Mouse (Mus musculus) cerebellum, postnatal 36 days (tissue): Measurements from ENCODE around the gene Gm9913.

Experiments
- DNase-seq, 2 experiments: peaks; one replicate each; pipeline ENCODE4 v3.0.0; 2021 to 2022; ENCODE audit warnings: mixed read lengths in 2 of 2

Gm9913 gene

GRCm38 (mm10) chr2:125505006-125505745, at the start of gene Gm9913:
Gm9913 (plus strand) TSS chr2:125505089.
- DNase-seq = peak; percentile 16 to 21

DNA sequence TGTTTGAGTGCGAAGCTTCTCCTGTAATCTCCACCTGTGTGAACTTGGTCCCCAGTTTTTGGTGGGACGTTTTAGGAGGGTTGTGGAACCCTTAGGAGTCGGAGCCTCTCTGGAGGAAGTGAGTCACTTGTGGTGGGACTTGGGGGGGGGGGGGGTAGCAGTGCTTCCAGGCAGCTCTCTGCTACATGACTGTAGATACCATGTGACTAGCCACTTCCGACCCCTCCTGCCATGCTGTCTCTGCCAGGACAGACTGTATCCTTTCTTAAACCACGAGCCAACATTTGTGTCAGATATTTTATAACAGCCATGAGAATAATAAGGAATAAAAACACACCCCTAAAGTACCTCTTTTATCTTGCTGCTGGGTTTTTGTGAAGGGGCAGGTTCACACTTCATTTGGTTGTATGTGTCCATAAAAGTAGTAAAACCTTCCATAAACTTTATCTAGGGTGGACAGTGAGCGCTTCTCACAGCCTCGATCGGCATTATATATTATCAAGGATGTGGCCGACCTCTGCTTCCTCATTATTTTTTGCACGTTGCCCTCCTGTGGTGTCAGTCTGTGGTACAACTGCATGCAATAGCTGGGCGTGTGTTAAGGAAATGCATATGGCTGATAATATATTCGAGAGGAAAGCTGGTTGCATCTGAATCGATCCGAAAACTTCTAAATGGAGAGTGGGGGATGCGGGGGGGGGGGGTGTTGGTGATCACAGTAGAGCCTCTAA, 48.7 kb upstream of the Gm9913 start:
- DNase-seq = no peak

DNA sequence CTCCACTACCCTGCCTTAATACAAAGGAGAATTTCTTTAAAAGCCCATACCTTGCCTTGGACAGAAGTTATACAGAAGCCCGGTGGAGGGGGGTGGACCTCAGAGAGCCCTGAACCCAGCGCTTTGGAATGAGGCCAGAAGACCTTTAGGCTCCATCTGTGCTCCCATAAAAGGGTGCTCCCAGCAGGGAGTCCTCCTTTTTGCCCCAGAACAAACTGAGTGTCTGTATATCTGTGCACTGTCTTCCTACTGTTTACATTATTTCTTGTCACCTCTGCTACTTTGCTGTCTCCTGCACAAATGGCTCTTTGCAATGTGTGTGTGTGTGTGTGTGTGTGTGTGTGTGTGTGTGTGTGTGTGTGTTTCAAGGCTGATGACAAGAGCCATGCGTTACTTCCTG, 45.8 kb upstream of the Gm9913 start:
- no peak for DNase-seq

GRCm38 (mm10) chr2:125464036-125464435, 40.9 kb upstream of the Gm9913 start:
- no peak for DNase-seq

DNA sequence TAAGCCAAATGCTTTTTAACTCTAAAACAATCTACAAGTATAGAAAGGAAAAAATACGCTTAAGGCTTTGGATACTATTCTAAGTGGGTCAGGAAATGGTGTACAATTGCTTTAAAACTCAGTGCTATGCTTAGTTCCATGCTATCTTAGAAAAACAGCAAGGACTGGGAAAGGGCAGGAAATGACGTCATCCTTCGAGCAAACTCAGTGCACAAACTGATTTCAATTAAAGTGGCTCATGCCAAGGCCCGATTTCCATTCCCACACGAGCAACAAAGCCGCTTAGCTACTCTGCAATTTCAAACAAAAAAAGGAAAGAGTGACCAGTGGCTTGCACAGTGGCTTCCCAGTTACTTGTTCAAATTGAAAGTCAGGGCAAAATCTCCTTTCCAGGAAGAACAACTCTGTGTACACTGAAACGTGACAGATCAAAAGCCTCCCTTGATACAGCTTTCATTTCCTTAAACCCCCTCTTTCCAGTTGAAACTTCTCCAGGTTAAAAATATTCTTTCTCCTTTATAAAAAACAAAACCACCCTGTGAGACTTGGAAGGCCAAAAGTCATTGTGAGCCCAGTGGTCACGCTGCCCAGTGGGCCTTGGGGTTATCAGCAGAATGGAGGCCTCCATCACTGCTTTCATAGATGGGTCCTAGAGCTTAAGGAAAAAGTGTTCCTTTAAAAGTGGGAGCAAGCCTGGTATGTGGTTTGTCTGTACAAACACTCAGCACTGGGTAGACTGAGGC, 34.2 kb upstream of the Gm9913 start:
- DNase-seq = no peak

GRCm38 (mm10) chr2:125471721-125472120, 33.2 kb upstream of the Gm9913 start:
- DNase-seq = no peak

DNA sequence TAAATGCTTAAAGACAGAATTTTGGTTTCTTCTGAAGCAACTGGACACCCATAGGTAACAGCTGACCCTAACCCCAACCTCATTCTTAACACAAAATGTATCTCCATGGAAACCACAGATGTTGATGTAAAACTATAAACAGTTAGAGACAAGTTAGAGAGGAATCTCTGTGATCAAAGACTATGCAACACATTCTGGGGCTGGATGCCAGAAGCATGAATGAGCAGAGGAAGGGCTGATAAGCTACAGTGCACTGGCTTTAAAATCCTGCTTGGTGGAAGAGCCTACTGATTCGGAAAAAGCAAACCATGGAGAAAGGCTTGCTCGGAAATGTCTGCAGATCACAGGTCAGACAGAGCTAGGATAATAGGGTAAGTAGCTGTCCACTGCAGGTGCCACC, 31.7 kb upstream of the Gm9913 start:
- DNase-seq = no peak

GRCm38 (mm10) chr2:125474690-125475089, 30.2 kb upstream of the Gm9913 start:
- DNase-seq = no peak

DNA sequence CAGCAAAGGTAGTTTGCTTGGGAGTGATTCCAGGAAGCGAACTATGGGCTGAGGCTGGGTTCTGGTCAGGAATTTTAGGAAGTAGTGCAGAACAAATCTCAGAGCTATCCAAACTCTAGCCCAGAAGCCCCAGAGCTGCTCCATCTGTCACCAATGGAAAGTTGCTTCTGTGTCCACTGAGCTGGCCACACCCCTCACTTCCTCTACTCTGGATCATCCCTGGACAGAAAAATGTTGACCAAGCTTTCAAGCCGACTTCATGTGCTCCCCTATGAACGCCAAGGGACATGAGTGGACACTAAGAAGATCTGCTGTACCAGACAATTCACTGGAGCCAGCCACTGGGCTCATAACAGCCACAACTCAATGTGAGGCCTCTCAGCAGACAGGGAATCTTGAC, 28.7 kb upstream of the Gm9913 start:
- DNase-seq = no peak

DNA sequence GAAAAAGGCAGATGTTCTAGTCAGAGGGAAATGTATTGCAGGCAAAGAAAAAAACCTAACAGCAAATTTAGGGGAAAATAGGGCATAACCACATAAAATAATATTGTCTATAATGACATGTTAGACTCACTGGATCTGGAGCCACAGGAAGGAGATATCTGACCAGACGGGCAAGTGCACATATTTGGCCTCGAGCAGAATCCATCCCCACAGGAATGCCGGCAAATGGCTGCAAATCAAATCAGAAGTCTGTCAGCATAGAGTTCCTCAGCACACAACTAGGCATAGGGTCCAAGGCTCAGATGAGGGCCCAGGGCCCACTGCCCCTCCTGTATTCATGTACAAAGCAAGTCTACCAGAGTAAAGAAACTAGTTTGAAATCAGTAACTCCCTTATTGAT, 27.5 kb upstream of the Gm9913 start:
- no peak for DNase-seq

DNA sequence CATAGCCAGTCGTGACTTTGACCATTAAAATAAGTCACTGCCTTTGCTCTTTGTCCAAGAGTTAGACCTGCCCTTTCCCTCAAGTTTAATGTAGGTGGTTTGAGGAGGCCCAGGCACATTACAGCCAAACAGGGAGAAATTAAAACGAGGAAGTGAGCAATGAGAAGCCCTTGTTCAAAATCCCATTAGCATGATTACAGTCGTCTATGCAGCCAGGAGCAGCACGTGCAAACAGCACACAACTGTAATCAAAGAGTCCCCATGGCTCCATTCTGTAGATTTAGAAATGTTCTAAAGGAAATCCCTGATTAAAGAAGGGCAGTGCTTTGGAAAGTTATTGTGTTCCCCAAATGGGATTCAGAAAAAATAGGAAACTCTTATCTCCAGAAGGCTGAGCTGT, 26.2 kb upstream of the Gm9913 start:
- no peak for DNase-seq

DNA sequence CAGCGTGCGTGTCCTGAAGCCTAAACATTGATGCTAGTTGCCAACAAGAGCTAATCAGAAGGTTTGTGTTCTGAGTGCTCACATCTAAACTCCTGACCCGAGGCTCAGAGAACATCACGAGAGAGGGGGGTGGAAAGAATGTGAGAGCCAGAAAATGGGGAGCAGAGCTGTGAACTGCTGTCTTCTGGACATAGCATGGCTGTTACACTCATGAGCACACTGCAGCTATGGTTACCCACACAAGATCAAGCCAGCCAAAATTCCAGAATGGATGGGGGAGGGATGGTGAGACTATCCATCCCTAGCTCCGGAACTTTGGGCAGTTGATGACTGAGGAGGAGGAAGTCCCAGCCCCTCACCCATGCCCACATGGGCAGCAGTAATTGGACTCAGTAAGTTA, 24.8 kb upstream of the Gm9913 start:
- no peak for DNase-seq

- no peak for DNase-seq
Observed at GRCm38 (mm10) chr2:125481116-125481515, 23.8 kb upstream of the Gm9913 start.

DNA sequence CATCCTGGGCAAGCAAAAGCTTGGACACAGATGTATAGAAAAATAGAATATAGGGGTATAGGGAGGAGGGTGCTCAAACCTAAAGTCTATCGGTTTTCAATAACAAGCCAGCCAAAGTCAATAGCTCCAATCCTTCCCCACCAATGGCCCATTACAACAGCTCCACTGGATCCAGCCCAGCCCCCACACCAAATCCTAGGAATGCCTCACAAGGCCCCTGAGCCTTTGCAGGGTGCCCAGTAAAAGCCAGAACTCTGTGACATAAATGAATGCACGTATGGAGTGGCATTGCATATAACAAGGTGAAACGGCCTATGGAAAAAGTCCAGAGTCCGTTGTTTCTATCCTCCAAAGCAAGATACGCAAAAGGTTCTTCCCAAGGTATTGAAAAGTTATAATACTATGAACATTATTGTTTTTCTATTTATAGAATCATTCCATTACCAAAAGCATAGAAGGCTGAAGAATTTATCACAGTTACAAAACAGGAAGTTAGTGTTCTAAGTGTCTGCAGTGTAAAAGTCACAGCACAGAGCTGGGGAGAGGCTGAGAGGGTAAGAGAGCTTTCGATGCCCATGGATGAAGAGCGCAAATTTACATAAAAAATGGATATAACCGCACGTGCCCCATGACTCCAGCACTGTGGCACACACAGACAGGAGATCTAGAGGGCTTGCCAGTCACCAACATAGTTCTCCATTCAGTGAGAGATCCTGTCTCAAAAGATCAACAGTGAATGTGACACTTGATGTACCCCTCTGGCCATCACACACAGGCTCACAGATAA, 23.2 kb upstream of the Gm9913 start:
- DNase-seq = no peak

DNA sequence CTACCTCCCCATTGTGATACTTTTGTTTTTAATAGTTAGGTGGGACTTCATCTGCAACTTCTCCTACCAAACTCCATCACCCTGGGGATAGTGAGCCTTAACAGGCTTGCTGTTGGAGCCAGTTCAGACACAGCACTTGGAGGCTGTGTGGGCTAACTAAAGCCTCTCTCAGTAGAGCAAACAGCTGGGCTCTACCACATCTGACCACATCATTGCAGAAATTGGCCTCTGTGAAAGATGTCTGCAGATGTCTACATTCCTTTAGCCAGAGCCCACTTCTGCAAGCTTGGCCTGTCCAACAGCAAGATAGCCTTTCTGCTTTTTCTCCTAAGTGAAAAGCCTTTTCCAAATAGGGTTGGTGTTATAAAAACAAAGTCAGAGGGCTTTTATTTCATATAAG, 20.7 kb upstream of the Gm9913 start:
- DNase-seq = no peak

- DNase-seq = no peak
Observed at GRCm38 (mm10) chr2:125484910-125485309, 20.0 kb upstream of the Gm9913 start.

DNA sequence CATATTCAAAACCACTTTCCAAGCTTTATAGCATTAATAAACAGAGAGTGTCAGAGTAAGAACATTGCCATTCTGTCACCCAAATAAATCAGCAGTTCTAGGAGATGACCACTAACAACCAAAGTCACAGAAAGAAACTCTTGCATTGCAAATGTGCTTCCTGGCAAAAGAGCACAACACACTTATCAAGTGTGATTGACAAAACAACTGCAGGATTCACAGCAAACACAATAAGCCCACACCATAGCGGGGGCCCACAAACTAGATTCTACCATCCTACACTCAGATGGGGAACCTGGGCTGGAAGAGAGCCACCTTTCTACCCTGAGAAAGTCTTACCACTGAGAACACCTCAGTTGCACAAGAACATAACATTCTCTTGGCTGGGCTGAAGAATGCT, 14.9 kb upstream of the Gm9913 start:
- no peak for DNase-seq

- DNase-seq = no peak
Observed at GRCm38 (mm10) chr2:125492050-125492900, 12.6 kb upstream of the Gm9913 start.

DNA sequence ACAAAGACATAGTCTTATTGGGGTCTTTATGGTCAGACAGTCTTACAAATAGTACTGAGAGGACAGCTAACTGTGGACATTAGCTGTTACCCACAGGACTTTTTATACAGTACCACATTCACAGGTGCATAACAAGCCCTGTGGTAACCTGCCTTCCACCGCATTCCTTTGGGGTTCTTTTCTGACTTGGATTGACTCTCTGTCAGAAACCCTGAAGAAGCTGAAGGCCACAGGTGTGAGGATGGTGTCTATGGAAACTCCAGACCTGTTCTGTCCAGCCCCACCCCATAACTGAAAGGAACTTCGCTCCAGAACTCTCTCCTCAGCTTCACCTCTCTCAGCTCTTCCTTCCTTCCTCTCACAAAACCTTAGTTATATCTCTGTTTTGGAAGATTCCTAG, 10.6 kb upstream of the Gm9913 start:
- no peak for DNase-seq

- no peak for DNase-seq
Observed at GRCm38 (mm10) chr2:125494831-125495812, 9.8 kb upstream of the Gm9913 start.

- DNase-seq = peak; percentile 49 to 59
Observed at GRCm38 (mm10) chr2:125496696-125497095, 8.2 kb upstream of the Gm9913 start.
